Mouse (Mus musculus): ENCODE data around the gene Clybl. TPM values are rescaled to one million over a fixed set of nuclear protein-coding genes. Genes with fewer than 3 reads are reported as not detected.

Gene Clybl
- total and polyA plus RNA-seq, 3 experiments: 13.4 to 36.6 TPM; not detected in 1

DNA sequence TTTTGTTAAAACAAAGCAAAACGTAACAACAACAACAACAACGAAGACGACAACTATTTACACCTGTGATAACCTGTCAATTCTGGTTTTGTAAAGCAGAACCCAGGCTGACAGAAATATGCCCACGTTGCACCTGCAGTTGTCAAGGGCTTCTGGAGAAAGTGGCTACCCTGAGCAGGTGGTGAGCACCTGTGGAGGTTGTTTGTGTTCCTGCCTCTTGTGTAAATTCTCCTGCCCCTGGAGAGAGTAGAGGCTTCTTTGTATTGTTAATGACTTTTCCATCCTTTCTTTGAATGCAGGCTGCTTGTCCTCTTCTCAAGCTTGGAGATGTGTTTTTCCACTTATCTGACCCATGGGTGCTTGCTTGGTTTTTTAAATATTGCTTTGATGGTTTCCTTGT is 86.1 kb downstream of the Clybl start (continued):
- TF ChIP-seq GABPA (IDR thresholded peaks at IDR 0.05; ENCODE audit: low read depth, low read length) (no peak), TBP (IDR thresholded peaks at IDR 0.05; ENCODE audit: low read depth, low read length) (no peak)

GRCm38 (mm10) chr14:122271104-122271746 is 89.7 kb downstream of the Clybl start:
- no peaks in the 10 kb centered on the region for H3K79me2 ChIP-seq (ENCODE audit: control insufficient read depth, insufficient read depth, low read length, poor library complexity)
- no peak overlapping the region for H3K9ac ChIP-seq (ENCODE audit: control insufficient read depth, low read depth, low read length, poor library complexity, severe bottlenecking)
- no peaks in the 10 kb centered on the region for H3K27me3 ChIP-seq (ENCODE audit: control insufficient read depth in 1 of 2, insufficient read depth in 2 of 2, low read length in 2 of 2)
- no peak for DNase-seq (ENCODE audit: low read depth, low spot score)
- no peaks in the 10 kb centered on the region for H3K4me1 ChIP-seq (ENCODE audit: control insufficient read depth in 1 of 2, insufficient read depth in 2 of 2, low read length in 2 of 2)
- H3K4me3 ChIP-seq (ENCODE audit: control insufficient read depth in 1 of 2, insufficient read depth in 1 of 2, low read depth in 2 of 2, low read length in 2 of 2): no peak overlapping the region
- no peak overlapping the region for H3K27ac ChIP-seq (ENCODE audit: control insufficient read depth, low read depth, low read length)
- H3K36me3 ChIP-seq (ENCODE audit: control insufficient read depth in 1 of 2, insufficient read depth in 2 of 2, low read length in 2 of 2): no peaks in the 10 kb centered on the region
- no peaks in the 10 kb centered on the region for H3K9me3 ChIP-seq (replicated peaks; ENCODE audit: insufficient read depth, low read length)
- no peak for TF ChIP-seq POLR2A (IDR thresholded peaks at IDR 0.05; ENCODE audit: control insufficient read depth in 1 of 2, insufficient read depth in 1 of 2, low read depth in 1 of 2, low read length in 2 of 2, poor library complexity in 1 of 2)
- no peak for TF ChIP-seq ETS1 (IDR thresholded peaks at IDR 0.05; ENCODE audit: low read depth, low read length)
- no peak for TF ChIP-seq ELF1 (IDR thresholded peaks at IDR 0.05; ENCODE audit: low read depth, low read length)
- TF ChIP-seq MAX (IDR thresholded peaks at IDR 0.05; ENCODE audit: low read length): no peak
- TF ChIP-seq SMC3 (IDR thresholded peaks at IDR 0.05; ENCODE audit: low read depth, low read length): no peak
- TF ChIP-seq E2F4 (IDR thresholded peaks at IDR 0.05; ENCODE audit: borderline replicate concordance, low read depth, low read length): no peak
- TF ChIP-seq MYB (IDR thresholded peaks at IDR 0.05; ENCODE audit: low read depth, low read length): no peak
- no peak for TF ChIP-seq GATA1 (IDR thresholded peaks at IDR 0.05; ENCODE audit: low read depth, low read length)
- TF ChIP-seq MYC (IDR thresholded peaks at IDR 0.05; ENCODE audit: low read depth, low read length): no peak
- TF ChIP-seq CHD2 (IDR thresholded peaks at IDR 0.05; ENCODE audit: low read length): no peak
- TF ChIP-seq UBTF (IDR thresholded peaks at IDR 0.05; ENCODE audit: borderline replicate concordance, insufficient read depth, low read depth, low read length): no peak

DNA sequence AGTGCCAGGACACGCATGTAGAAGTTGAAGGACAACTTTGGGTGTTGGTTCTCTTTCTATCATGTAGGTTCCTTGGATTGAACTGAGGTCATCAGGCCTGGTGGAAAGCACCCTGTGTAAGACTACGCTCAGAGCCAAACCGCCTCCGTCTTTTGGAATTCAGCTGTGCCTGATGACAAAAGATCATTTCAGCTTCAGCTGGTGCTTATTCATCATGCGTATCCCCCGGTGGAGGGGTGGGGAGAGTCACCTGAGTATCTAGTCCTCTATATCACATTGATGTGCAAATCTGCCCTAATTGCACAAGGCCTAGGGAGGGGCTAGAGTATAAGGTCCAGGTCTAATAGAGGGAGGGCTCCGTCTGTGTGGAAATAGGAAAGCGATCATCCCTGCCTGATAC is 95.6 kb downstream of the Clybl start:
- DNase-seq (ENCODE audit: low read depth, low spot score): no peak
- H3K79me2 ChIP-seq (ENCODE audit: control insufficient read depth, insufficient read depth, low read length, poor library complexity): no peaks in the 10 kb centered on the region
- TF ChIP-seq MEF2A (IDR thresholded peaks at IDR 0.05; ENCODE audit: extremely low read depth, insufficient replicate concordance, low read depth, low read length, poor library complexity, severe bottlenecking): no peak
- no peak for TF ChIP-seq HCFC1 (IDR thresholded peaks at IDR 0.05; ENCODE audit: low read depth, low read length)
- no peak for TF ChIP-seq USF2 (IDR thresholded peaks at IDR 0.05; ENCODE audit: borderline replicate concordance in 1 of 2, insufficient read depth in 1 of 2, low read depth in 1 of 2, low read length in 2 of 2)
- TF ChIP-seq POLR2A (IDR thresholded peaks at IDR 0.05; ENCODE audit: control insufficient read depth in 1 of 2, insufficient read depth in 1 of 2, low read depth in 1 of 2, low read length in 2 of 2, poor library complexity in 1 of 2): no peak
- no peak for TF ChIP-seq GATA1 (IDR thresholded peaks at IDR 0.05; ENCODE audit: low read depth, low read length)
- no peak for TF ChIP-seq MAZ (IDR thresholded peaks at IDR 0.05; ENCODE audit: low read depth, low read length)
- TF ChIP-seq MYC (IDR thresholded peaks at IDR 0.05; ENCODE audit: low read depth, low read length): no peak

More for the DNA sequence above, 95.6 kb downstream of the Clybl start:
- H3K4me3 ChIP-seq (ENCODE audit: control insufficient read depth in 1 of 2, insufficient read depth in 1 of 2, low read depth in 2 of 2, low read length in 2 of 2): no peak overlapping the region
- no peaks in the 10 kb centered on the region for H3K4me1 ChIP-seq (ENCODE audit: control insufficient read depth in 1 of 2, insufficient read depth in 2 of 2, low read length in 2 of 2)
- H3K36me3 ChIP-seq (ENCODE audit: control insufficient read depth in 1 of 2, insufficient read depth in 2 of 2, low read length in 2 of 2): no peaks in the 10 kb centered on the region
- H3K27ac ChIP-seq (ENCODE audit: control insufficient read depth, low read depth, low read length): no peak overlapping the region
- H3K27me3 ChIP-seq (ENCODE audit: control insufficient read depth in 1 of 2, insufficient read depth in 2 of 2, low read length in 2 of 2): no peaks in the 10 kb centered on the region
- no peaks in the 10 kb centered on the region for H3K9me3 ChIP-seq (replicated peaks; ENCODE audit: insufficient read depth, low read length)
- no peak overlapping the region for H3K9ac ChIP-seq (ENCODE audit: control insufficient read depth, low read depth, low read length, poor library complexity, severe bottlenecking)
